Mouse (Mus musculus): ENCODE measurements around the gene Gm49630.
"Not testable (repeated sequence)": the region's sequence is repeated elsewhere in the genome, so short reads cannot be mapped to it uniquely, and the experiment has no call there.

Gene Gm49630

DNA sequence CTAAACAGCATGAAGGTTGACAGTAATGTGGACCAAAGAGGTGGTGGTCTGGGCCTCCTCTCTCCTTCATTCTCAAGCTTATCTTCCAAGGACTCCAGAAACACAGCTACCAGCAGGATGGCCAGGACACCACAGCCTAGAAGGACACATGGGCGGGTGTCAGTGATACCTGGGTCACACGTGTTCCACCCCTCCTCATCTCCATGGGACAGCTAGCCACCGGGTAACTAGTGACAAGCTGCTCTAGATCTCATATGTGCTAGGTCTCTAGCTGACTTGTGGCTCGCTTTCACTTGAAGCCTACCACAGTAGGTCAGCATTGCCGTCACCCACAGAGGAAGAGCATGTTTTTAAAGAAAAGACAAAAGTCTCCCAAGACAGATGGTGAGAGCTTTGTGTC is at the start of gene Gm49630:
TSS of gene Gm49630 (minus strand) at position 101 of the 400 bp plus-strand sequence.
- DNase-seq: not testable (repeated sequence)

DNA sequence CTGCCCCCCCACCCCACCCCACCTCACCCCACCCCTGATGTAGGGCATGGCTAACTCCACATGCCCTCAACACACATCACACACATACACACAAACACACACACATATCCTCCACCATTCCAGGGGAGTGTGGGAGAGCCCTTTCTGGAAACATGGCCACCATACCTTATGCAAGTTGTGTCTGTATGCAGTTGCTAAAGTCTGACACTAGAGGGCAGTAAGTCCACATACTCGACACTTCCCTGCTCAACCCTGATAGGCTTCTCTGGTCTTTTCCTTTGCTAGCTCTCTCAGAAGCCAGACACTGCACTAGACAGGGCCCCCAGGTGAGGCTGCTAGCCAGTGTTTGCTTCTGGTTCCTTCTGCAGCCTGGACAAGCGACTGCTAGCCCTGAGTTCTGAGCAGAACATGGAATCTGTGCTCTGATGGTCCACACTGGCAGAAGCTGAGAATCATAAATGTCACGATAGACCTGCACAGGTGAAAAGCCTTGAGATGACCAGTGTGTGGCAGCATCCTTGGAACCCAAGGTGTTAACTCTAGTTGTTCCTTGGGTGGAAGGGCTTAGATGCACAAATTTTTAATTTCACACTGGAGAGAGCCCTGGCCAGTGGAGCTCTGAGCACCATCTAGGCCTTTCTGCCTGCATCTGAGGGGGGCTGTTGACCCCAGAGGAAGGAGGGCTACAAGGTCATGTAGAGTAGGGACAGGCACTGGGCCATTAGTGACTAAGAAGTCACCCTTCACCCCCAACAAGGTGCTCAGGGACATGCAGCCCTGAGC is 48.6 kb upstream of the Gm49630 start:
- DNase-seq: not testable (repeated sequence)

DNA sequence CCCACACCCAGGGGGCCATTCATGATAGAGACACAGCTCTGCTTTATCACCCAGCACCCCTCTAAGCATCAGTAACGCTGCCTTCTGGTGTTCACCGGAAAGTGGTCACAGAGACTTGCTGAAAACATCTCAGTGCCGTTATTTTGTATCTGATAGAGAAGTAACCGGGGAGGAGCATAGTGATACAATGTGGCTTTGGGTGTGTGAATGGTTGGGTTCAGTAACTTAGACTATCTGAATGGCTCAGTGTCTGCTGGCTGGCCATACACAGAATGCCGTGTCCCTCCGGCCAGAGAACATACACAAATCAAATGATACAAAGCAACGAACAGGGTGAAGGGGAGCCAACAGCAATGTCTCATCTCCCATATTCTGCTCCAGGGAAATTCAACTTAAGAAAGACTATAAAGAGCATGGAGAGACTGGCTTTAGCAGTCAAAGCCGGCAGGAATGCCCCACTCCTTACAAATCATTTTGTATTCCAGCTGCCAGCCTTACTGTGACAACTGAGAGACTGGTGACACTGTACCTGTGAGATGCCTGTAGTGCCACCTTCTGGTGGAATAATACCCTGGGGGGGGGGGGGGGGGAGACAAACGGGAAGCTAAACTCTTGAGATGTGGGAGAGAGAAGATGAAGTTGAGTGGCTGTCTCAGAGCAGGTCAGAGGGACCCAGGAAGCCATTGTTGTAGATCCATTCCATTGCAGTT is 43.0 kb upstream of the Gm49630 start:
- DNase-seq: not testable (repeated sequence)

DNA sequence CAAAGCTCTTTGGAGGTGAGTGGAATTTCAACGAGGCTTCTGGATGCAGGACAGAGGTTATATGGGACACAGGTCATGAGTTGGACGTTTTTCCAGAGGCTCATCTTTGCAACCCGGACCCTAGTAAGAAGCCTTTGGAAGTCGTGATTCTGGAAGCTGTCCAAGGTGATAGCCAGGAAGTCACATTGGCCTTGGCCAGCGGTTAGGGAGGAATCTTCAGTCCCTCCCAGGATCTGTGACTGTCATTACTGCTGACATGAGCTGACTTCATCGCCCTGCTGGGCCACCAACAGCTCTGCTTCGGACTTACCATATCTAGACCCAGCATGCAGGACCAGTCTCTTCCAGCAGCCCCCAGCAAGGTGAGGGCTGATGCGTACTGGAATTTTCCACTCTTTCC is 41.6 kb upstream of the Gm49630 start:
- DNase-seq: not testable (repeated sequence)

DNA sequence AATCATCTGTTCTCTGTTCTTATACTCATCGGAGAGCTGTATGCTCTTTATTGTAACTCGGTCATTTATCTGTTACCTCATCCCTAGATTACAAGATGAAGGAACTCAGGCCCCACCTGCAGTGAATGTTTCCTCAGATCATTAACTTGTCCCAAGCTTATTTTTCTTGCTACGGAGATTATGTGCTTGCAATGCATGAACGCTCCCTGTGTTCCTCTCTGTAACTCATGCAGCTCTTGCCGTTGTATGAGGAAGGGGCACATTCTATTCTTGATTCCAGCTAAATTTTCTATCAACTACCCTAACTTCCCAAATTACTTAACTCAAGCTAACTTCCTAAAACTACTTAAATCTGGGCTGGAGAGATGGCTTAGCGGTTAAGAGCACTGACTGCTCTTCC is 28.0 kb upstream of the Gm49630 start:
- not testable (repeated sequence) for DNase-seq

DNA sequence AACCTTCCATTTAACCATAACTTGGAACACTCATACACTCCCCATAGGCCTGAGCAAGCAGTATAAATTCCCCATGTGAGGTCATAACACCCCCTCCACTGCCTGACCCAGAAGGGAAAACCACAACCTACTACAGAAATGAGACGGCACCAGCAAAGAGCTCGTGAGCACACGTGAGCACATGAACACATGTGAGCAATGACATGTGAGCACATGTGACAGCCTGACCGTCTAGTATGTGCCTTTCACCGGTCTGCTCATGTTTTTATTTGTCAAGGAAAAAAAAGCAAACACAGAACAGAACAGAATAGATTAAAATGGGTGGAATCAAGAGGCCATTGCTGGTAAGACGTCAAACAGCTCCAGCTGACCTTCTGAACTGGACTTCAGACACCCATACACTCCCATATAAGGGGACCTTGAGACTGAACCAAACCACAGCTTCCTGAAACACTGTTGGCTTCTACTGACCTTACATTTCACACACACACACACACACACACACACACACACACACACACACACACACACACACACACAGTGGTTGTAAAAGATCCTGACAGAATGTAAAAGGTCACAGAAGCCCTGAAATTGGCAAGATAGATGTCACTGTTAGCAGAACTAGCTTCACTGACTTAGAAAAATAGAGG is 26.5 kb upstream of the Gm49630 start:
- DNase-seq: not testable (repeated sequence)

DNA sequence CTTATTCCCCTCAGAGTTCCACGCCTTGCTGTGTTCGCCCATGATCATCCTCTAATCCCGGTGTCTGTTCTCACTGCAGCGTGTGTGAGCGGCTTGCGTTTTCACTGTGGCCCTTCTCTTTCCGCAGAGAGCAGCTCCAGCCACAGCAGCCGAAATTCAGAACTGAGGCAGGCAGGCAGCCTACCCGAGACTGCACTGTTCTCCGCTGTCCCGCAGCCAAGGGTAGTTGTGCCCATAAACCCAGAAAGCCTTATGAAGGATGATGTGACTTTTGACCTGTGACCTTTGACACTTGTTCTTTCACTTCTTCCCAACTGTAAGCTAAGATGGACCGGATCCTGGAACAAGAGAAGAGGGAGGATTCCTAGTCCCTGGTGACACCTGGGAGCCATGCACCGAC is 25.3 kb upstream of the Gm49630 start:
- not testable (repeated sequence) for DNase-seq

DNA sequence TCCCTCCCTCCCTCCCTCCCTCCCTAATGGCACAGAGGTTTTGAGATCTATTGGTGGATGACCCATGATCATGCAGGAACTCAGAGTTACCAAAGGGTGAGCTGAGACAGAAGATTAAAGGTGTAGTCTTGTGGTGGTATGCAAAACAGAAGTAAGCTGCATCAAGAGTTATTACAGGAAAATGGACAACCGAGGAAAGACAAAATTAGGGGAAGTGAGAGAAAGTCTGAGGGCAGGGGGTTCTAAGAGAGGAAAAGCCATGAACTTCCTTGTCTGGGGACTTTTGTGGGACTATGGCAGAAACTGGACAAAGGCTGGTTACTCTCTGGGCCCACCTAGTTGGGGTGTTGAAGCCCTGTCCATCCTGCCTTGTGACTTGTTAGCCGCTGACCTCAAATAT is 24.5 kb upstream of the Gm49630 start:
- DNase-seq: not testable (repeated sequence)

DNA sequence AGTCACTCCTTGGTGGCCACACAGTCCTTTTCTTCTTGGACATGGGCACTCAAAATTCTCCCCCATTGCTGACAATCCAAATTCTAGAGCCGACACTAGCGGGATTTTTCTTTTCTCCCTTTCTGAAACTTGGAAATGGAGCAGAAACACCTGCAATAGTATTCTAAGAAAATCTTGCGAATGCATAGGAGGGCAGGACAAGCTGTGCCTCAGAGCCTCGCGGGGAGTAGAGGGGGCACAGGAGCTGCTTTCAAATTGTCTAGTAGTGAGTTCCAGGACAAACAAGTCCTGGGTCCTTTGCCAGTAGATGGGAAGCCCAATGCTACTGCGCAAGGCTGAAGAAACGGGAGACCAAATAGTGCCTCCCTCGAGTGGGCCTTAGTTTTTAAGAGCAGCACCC is 23.9 kb upstream of the Gm49630 start:
- not testable (repeated sequence) for DNase-seq

DNA sequence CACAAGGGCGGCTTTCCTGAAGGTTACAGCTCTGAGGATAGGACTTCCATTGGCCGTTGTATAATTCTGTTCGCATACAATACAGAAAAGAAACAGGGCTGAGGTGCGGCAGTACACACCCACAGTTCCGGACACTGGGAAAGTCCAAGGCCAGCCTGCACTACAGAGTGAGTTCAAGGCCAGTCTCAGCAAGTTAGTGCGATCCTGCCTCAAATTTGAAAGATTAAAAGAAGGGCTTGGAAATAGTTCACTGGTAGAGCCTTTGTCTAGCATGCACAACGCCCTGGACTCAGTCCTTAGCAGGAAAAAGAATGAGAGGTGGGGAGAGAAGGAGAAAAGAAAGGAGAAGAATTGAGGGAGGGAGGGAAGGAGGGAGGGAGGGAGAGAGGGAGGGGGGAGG is 23.3 kb upstream of the Gm49630 start:
- DNase-seq: not testable (repeated sequence)

DNA sequence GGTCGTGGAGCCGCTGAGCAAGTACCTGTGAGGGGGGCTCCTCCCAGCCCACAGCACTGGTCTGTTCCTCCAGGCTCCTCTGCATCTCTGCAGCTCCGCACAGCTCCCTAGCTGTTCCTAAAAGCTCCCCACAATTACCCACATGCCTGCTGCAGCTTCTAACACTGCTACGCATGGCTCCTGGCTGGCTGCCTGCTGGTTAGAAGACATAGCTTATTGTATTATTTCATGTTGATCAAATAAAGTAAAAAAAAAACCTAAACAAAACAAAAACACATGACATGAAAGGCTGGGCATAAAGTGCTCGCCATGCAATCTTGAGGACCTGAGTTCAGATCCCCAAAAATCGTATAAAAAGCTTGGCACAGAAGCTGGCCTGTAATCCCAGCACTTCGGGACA is 18.1 kb upstream of the Gm49630 start:
- peak; percentile 30 for DNase-seq

DNA sequence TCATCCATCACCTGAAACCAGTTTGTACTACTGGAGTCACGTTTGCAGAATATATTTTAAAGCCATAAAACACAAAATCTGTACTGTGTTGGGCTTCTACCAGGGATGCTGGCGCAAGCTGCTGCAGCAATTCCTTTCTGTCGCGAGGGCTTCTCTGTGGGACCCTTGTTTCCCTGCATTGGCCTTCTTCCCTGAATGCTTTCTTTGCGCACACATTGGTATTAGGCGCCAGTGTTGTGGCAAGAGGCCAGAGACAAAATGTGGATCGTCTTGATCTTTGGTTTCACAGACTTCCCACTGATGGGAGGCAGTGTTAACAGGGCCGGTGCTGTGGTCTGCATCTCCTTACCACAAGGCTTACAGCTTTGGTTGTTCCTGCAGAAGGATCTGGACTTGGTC is 17.2 kb upstream of the Gm49630 start:
- DNase-seq: not testable (repeated sequence)

DNA sequence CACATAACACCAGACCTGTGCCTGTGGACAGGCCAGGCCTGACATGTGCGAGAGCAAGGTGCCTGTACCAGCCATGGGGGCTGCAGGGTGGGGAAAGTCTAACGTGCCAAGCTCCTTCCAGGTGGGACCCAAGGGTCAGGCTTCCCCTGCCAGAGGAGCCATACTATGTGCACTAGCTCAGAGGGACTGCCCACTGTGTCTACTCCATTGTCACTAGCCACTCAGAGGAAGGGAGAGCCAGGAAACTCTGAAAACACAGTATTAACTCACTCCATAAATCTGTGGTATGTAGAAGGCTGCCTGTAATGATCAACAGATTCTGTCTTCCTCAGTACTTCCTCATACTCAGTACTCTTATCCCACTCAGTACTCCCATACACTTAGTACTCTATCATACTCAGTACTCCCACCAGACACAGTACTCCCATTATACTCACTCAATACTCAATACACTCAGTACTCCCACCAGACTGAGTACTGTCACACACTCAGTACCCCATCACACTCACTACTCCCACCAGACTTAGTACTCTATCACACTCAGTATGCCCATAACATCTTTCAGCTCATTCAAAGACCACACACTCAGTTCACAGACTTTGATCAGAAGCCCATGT is 16.7 kb upstream of the Gm49630 start:
- not testable (repeated sequence) for DNase-seq

DNA sequence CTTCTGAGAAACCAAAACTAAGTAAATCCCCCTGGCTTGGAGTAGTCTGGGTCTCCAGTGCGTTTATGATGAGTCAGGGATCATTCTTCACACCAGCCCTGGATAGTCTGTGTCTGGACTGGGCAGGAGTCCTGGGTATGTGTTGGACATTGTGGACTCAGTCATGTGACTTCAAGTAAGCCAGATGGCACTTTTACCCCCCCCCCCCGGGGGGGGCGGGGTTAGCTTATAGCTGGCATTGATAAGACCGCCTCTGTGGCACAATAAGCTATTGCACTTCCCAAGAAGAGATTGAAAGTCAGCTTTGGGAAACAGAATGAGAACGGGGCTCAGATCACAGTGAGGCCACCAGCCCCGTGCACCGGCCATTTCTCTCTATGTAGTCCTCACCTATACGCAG is 14.2 kb upstream of the Gm49630 start:
- not testable (repeated sequence) for DNase-seq

DNA sequence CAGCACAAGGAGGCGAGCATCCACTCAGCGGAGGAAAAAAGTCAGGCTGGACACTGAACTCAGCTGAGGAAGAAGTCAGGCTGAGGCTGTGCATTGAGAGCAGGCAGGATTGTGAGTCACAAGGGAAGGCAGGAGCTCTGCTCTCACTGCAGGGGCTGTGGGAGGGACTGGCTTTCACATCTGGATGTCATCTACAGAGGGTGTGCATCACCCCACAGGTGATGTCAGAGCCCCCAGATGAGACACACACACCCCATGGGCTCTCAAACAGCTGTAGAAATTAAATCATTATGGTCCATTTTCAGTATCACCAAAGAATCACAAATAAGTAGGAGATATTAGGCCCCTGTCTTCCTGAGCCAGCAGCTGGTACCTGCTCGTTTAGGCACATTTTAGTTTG is 13.6 kb upstream of the Gm49630 start, which contains the start of gene Unc93a2:
TSS of gene Unc93a2 (minus strand) at position 101 of the 400 bp plus-strand sequence.
- not testable (repeated sequence) for DNase-seq

DNA sequence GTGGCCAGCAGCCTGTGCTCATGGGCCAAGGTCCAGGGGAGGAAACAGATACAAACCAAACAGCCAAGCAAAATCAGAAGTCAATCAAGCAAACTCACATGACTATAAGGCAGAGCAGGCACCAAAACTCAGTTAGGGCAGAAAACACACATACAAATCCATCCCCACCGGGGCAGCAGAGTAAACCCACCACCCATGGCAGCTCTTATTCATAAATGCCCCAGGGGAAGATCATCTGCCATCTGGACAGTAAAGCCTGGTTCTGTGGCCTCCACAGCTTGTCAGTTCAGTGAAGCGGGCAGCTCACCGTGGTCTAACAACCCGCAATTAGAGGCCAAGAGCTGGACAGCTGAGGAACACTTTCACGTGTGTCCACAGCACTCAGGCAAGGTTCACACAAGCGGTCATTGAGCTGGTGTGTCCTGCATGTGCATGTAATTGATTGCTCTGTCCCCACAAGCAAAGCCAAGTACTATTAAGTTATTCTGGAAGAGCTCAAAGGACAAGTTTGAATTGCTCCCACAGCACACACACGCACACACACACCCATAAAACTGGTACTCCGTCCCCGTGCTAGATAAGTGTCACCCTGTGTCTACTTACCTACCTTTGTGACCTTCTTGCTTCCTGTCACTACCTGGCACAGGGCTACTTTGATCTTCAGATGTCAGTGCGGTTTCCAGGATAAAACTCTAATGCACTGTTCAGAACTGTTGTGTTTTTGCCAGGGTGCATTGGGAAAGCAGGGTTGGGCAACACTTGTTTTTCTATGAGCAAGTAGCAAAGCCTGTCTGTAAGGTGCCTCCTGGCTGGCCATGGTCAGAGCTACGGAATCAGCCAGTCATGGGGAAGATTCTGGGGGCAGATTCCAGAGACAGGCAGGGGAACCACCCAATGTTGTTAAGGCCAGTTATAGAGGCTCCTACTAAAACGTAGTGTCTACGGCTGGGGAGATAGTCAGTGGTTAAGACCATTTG is 11.7 kb upstream of the Gm49630 start:
- not testable (repeated sequence) for DNase-seq

DNA sequence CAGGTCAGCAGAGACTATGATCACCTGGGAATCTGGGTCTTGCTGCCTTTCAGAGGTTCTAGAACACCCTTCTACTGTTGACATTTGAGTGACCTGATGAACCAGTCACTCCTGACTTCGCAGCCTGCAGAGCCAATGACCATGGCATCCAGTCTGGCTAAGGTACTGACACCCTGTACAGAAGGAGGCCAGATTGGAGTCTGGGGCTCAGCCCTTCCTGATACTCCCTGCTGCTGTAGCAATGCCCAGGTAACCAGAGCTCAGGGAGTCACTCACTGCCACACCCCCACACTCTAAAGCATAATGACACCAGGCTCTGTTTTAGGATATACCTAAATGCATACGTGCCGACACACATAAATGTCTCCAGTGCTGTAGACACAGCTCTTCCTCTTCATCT is 10.9 kb upstream of the Gm49630 start:
- DNase-seq: not testable (repeated sequence)

DNA sequence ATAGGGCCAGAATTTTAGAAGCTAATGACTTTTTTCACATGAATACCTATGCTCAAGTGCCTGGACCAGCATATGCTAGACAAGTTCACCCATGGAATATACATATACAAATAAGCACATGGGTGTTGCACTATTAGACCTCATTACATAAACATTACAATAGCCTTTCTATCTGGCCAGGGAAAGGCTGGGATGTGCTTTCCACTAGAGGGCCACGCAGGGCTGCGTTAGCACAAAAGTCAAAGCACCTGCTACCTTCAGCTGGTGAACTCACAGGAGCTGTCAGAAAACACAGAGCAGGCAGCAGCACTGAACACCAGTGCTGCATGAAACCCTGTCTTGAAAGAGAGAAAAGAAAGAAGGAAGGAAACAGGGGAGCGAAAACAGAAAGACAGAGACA is 6.1 kb upstream of the Gm49630 start:
- not testable (repeated sequence) for DNase-seq

DNA sequence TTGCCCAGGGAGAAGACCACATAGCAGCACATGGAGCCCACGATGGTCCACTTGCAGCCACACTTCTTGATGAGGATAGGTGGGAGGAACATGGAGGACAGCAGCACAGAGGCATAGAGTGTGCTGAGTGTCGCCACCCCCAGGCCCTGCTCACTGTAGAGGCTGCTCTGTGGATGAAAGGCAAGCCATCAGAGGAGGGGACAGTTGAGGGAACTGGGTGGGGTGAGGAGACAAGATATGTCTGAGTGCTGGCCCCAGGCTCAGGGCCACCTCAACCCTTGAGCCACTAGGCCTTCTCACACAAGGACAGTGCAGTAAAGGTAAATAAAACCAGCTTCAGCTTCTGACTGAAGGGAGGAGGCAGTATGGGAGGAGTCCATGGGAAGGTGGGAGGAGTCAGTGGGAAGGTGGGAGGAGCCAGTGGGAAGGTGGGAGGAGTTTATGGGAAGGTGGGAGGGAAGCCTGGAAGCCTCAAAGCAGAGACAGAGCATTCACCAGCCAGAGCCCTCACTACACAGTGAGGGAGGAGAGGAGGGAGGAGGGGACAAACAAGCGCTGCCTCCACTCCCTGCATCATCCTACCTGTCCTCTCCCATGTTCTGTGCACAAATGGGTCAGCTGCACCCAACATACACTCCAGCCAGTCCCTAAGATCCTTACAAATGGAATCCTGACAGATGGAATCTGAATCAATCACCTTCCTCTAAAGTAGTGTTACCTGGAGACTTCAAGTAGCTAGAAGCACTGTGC is 5.3 kb upstream of the Gm49630 start:
- DNase-seq: not testable (repeated sequence)

DNA sequence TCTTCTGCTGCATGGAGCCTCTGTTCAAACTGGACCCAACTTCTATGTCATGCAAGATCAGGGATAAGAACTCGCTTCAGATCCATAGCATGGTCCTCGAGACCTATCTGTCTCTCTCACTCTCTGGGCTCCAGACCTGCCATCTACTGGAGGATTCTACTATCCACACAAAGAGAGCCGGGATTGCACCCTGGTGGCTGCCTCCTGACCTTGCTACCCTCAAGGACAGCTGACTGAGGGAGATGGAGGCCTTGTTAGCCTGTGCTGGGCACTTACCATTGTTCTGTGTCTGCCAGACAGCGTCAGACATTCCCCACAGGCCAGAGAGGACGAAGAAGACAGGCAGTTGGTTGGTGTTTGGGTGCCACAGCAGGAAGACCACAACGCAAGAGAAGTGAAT is 2.4 kb downstream of the Gm49630 start:
- not testable (repeated sequence) for DNase-seq
